Mouse (Mus musculus): ENCODE measurements around the gene Ism1.

DNA sequence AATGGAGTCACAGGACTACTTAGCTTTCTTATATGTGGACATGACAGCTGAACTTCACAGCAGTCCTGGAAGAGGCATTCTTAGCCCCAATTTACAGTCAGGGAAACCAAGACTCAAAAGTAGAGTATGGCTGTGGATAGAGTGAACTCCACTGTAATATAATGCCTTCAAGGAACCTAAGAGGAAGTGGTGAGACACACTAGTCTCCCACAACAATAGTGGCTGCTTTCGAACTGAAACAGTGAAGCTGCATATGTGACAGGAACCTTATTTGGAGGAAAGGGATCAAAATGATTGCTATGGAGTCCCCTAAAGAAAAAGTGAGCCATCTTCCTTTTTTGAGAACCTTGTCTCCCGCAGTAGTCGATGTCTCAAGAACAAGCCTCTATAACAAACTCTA is 6.1 kb upstream of the Ism1 start:
- no peak for TF ChIP-seq ZNF384 (IDR thresholded peaks at IDR 0.05; ENCODE audit: low read depth, low read length)
- TF ChIP-seq HCFC1 (IDR thresholded peaks at IDR 0.05; ENCODE audit: borderline replicate concordance, insufficient read depth, low read length): no peak
